Mouse (Mus musculus): ENCODE results near the gene Znrf2. TPM values are rescaled to one million over a fixed set of nuclear protein-coding genes. Genes with fewer than 3 reads are reported as not detected.
"Not testable (repeated sequence)": the region's sequence is repeated elsewhere in the genome, so short reads cannot be mapped to it uniquely, and the experiment has no call there.

Znrf2 gene
- polyA plus RNA-seq, 1 experiment from 2014 or later: 2.4 TPM

DNA sequence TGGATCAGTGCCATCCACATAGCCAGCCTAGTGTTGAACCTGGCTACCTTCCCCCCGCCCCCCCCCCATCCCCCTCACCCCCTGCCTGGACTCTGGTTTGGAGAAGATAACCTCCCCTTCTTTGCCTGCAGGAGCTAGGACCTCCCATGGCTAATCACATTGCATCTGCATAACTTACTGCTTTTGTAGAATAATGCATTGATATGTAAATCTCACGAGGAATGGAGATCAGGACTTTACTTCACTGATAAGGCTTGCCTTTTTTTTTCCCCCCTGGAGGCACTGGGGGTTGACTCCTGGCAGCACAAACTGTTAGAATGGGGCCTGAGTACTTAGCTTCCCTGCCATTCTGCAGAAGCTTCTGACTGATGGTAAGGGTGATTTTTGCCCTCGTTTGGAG lies 36.0 kb downstream of the Znrf2 start:
- WGBS: 14% methylated on average over 3 of the region's 3 CpGs
- Histone ChIP-seq H3K9me3 (no peaks in the 10 kb centered on the region), H3K4me1 (peaks cover 62% of the 10 kb centered on the region), H3K27me3 (replicated peaks) (no peaks in the 10 kb centered on the region), H3K27ac (replicated peaks) (no peak overlapping the region), H3K9ac (no peak overlapping the region), H3K36me3 (no peaks in the 10 kb centered on the region), H3K4me3 (no peak overlapping the region), H3K4me2 (no peak overlapping the region)
- ATAC-seq (ENCODE audit: extremely low read depth, insufficient number of reproducible peaks, low FRiP score, low TSS enrichment): no peak

DNA sequence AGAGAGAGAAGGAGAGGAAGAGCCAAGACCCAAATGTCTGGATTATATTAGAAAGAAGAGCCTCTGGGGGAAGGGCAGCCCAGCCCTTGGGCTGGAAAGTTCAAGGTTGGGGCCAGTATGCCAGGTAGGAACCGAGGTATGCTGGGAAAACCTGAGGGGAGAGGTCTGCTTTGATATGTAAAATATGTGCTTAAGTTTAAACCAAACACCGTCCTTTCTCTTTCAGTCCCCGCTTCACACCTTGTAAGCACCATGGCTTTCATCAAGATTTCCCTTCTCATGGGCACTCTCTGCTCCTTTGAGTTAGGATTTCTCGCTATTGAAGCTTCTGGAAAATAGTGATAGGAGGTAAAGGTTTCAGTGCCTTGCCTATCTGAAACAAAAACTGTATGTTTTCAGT lies 38.1 kb downstream of the Znrf2 start:
- no peaks in the 10 kb centered on the region for H3K36me3 ChIP-seq
- H3K27me3 ChIP-seq (replicated peaks): no peaks in the 10 kb centered on the region
- H3K9me3 ChIP-seq: no peaks in the 10 kb centered on the region
- no peak overlapping the region for H3K4me3 ChIP-seq
- H3K4me1 ChIP-seq: peaks cover 53% of the 10 kb centered on the region
- no peak overlapping the region for H3K4me2 ChIP-seq
- no peak overlapping the region for H3K9ac ChIP-seq
- no peak for ATAC-seq (ENCODE audit: extremely low read depth, insufficient number of reproducible peaks, low FRiP score, low TSS enrichment)
- 50% methylated on average over 4 of the region's 4 CpGs for WGBS
- H3K27ac ChIP-seq (replicated peaks): no peak overlapping the region

DNA sequence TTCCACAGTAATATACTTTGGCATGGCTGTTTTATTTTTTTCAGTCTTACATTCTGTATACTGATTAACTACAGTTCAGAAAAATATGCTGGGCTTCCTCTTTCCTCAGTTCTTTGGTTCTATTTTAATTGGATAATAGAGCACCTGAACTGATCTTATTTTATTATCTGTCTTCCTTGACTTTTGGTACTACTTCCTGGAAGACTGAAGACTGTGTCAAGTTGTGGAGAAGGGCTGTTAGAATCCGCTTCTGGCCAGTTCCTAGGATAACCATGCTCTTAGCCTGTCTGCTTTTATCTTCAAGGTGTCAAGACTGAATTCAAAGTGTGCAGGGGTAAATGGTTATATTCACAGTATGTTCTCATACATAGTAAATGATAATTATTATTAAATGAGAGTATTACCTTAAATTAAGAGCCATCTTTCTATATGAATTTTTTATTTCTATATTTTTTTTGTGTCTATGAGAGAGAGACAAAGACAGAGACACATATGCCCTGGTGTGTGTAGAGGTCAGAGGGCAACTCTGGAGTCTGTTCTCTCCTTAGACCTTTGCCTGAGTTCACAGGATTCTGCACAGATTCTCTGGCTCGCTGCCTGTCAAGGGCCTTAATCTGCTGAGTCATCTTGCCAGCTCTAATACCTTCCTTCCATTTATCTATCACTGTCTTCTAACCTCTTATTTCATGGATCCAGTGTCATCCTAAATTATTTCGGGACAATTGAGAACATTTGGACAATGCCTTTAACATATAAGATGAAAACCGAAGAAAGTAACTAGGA lies 39.3 kb downstream of the Znrf2 start:
- ATAC-seq (ENCODE audit: extremely low read depth, insufficient number of reproducible peaks, low FRiP score, low TSS enrichment): no peak
- WGBS: 69% methylated on average over 4 of the region's 4 CpGs

DNA sequence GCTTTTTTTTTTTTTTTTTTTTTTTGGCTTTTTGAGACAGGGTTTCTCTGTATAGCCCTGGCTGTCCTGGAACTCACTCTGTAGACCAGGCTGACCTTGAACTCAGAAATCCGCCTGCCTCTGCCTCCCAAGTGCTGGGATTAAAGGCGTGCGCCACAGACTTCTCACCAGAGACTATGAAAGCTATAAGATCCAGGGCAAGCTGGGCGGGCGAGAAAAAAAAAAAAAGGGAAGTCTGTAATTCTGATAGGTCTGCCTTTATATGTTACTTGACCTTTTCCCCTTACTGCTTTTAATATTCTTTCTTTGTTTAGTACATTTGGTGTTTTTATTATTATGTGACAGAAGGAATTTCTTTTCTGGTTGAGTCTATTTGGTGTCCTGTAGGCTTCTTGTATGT lies 42.4 kb downstream of the Znrf2 start:
- not testable (repeated sequence) for H3K9ac ChIP-seq; H3K36me3 ChIP-seq; H3K4me2 ChIP-seq; H3K9me3 ChIP-seq; H3K27ac ChIP-seq (replicated peaks); H3K4me3 ChIP-seq; ATAC-seq (ENCODE audit: extremely low read depth, insufficient number of reproducible peaks, low FRiP score, low TSS enrichment); H3K27me3 ChIP-seq (replicated peaks)
- 90% methylated on average over 5 of the region's 5 CpGs for WGBS
- peaks cover 15% of the 10 kb centered on the region for H3K4me1 ChIP-seq

More for the DNA sequence above, 39.3 kb downstream of the Znrf2 start:
- H3K4me3 ChIP-seq: no peak overlapping the region
- H3K9me3 ChIP-seq: no peaks in the 10 kb centered on the region
- no peak overlapping the region for H3K27ac ChIP-seq (replicated peaks)
- peaks cover 42% of the 10 kb centered on the region for H3K4me1 ChIP-seq
- H3K4me2 ChIP-seq: no peak overlapping the region
- H3K9ac ChIP-seq: no peak overlapping the region
- H3K36me3 ChIP-seq: no peaks in the 10 kb centered on the region
- no peaks in the 10 kb centered on the region for H3K27me3 ChIP-seq (replicated peaks)

DNA sequence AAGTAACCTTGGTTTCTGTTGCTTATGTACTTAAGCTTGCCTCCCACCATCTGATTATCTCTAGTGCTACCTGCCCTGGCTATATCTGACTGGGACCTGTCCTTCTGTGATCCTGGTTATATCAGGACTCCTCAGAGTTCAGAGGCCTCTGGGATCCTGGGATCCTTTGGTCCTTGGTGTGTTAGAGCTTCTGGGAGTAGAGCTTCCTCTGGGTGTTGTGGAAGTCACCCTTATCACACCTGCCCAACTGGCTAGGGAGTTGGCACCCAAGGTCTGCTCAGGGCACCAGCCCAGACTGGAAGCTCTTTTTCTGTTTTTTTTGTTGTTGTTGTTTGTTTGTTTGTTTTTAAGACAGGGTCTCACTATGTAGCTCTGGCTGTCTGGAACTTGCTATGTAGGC lies 43.5 kb downstream of the Znrf2 start:
- peaks cover 8% of the 10 kb centered on the region for H3K36me3 ChIP-seq
- H3K4me3 ChIP-seq: no peak overlapping the region
- H3K9ac ChIP-seq: no peak overlapping the region
- H3K27ac ChIP-seq (replicated peaks): no peak overlapping the region
- ATAC-seq (ENCODE audit: extremely low read depth, insufficient number of reproducible peaks, low FRiP score, low TSS enrichment): no peak
- peaks cover 9% of the 10 kb centered on the region for H3K4me1 ChIP-seq
- no peak overlapping the region for H3K4me2 ChIP-seq
- H3K9me3 ChIP-seq: no peaks in the 10 kb centered on the region
- no peaks in the 10 kb centered on the region for H3K27me3 ChIP-seq (replicated peaks)

DNA sequence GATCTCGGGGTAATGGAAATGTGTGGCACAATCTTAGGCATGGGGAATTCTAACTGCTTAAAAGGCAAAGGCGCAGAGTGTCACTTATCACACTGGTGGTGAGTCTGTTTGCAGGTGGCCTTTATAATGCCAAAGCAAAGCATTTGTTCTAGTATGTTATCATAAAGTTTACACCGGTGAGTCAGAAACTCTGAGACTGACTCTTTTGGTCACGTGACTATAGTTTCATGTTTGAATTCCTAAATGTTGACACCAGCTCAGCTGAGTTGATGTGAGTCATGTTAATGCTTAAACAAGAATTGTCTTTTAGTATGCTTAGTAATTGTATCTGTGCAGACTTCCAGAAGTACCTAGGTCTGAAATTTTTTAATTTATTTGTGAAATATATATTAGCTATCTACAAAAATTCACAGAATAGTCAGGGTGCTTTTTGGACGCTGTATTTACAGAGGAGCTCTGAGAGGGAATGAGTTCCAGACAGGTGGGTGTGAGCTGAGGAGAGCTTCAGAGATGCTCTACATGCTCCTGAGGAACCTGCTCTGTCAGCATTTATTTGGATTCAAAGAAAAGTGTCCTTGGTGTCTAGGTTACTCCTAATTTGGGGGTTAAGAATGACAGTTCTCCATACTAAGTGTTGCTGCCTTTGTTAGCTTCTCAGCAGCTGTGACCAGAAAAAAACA lies 50.2 kb downstream of the Znrf2 start:
- Histone ChIP-seq H3K9ac (no peak overlapping the region), H3K4me3 (no peak overlapping the region), H3K4me1 (peaks cover 19% of the 10 kb centered on the region), H3K9me3 (no peaks in the 10 kb centered on the region), H3K27me3 (replicated peaks) (no peaks in the 10 kb centered on the region), H3K27ac (replicated peaks) (peak overlapping the region; percentile 75), H3K36me3 (peaks cover 8% of the 10 kb centered on the region), H3K4me2 (no peak overlapping the region)
- ATAC-seq (ENCODE audit: extremely low read depth, insufficient number of reproducible peaks, low FRiP score, low TSS enrichment): no peak
- 56% methylated on average over 5 of the region's 5 CpGs for WGBS

DNA sequence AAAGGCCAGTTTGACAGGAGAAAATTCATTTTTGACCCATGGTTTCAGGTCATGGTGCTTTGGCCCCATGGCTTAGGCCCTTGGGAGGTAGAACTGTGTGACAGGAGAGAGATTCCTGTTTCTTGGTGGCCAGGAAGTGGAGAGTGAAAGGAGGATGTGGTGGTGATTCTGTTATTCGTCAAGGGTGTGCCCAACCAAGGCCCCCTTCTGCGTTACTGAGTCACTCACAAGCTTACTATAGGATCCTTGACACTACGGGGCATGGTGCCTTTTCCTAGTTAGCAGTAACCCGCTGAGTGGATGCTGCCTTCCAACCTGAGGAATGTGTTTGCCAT lies 50.7 kb downstream of the Znrf2 start:
- peaks cover 19% of the 10 kb centered on the region for H3K4me1 ChIP-seq
- no peak overlapping the region for H3K4me3 ChIP-seq
- no peak for ATAC-seq (ENCODE audit: extremely low read depth, insufficient number of reproducible peaks, low FRiP score, low TSS enrichment)
- 50% methylated on average over 4 of the region's 4 CpGs for WGBS
- no peaks in the 10 kb centered on the region for H3K9me3 ChIP-seq
- H3K27me3 ChIP-seq (replicated peaks): no peaks in the 10 kb centered on the region
- H3K4me2 ChIP-seq: no peak overlapping the region
- H3K9ac ChIP-seq: no peak overlapping the region
- peaks cover 8% of the 10 kb centered on the region for H3K36me3 ChIP-seq
- peak overlapping the region; percentile 56 for H3K27ac ChIP-seq (replicated peaks)

DNA sequence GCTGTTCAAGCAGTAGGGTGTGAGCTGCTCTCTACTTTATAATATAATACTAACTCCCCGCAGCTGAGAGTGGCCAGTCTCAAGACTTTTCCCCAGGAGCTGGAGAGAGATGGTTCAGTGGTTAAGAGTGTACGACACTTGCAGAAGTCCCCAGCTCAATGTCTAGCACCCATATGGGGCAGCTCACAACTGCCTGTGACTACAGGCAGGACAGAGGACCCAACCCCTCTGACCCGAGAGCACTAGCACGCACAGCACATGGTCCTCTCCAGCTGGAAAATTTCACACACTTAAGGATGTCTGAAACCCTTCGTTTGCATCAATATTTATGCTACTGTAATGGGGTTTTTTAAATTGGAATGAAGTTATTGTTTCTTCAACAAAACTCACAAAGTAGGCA lies 56.3 kb downstream of the Znrf2 start:
- Histone ChIP-seq H3K27me3 (replicated peaks) (no peaks in the 10 kb centered on the region), H3K4me1 (peaks cover 15% of the 10 kb centered on the region), H3K4me3 (no peak overlapping the region), H3K4me2 (no peak overlapping the region), H3K9ac (no peak overlapping the region), H3K27ac (replicated peaks) (no peak overlapping the region), H3K9me3 (no peaks in the 10 kb centered on the region), H3K36me3 (no peaks in the 10 kb centered on the region)
- 81% methylated on average over 5 of the region's 5 CpGs for WGBS
- no peak for ATAC-seq (ENCODE audit: extremely low read depth, insufficient number of reproducible peaks, low FRiP score, low TSS enrichment)

DNA sequence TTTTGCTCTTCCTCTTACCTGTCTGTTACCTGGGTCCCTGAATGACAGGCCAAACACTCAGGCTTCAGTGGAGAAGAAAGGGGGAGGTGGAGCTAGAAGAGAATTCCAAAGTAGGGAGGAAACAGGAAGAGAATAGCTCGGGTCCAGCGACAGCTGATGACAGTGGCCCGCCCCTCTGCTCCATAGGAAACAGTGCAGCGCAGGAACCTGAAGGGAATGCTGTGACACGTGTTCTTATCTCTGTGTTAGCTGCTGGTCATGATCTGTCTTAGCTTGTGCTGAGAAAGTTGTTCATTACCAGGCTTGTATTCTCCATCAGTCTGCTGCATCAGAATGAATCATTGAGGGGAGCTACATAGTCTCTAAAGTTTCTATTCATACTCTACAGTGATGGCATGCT lies 60.1 kb downstream of the Znrf2 start:
- Histone ChIP-seq H3K27ac (replicated peaks) (no peak overlapping the region), H3K27me3 (replicated peaks) (no peaks in the 10 kb centered on the region), H3K4me2 (peak overlapping the region; percentile 3), H3K4me1 (peaks cover 33% of the 10 kb centered on the region), H3K9ac (no peak overlapping the region), H3K4me3 (no peak overlapping the region), H3K36me3 (peaks cover 6% of the 10 kb centered on the region; the same call in 1 of the 2 replicates), H3K9me3 (no peaks in the 10 kb centered on the region)
- no peak for ATAC-seq (ENCODE audit: extremely low read depth, insufficient number of reproducible peaks, low FRiP score, low TSS enrichment)
- 8% methylated on average over 5 of the region's 5 CpGs for WGBS

DNA sequence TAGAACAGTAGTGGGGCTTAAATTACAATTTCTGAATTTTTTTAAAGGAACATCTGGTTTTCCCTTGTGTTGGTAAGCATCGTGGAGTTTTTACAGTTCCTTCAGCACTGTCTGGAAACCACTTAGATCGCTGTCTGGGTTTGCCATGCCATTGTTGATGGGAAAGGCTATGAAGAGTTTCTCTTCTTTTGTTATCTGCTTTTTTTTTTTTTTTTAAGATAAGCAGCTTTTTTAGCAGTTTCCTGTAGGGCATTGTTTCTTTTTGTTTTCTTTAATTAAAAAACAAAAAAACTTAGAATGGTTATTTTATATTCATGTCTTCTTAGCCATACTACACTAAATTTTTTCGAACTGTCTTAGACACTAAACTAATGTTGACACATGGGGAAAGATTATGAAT lies 60.9 kb downstream of the Znrf2 start:
- no peak overlapping the region for H3K27ac ChIP-seq (replicated peaks)
- no peaks in the 10 kb centered on the region for H3K9me3 ChIP-seq
- peaks cover 33% of the 10 kb centered on the region for H3K4me1 ChIP-seq
- H3K4me3 ChIP-seq: no peak overlapping the region
- no peak overlapping the region for H3K9ac ChIP-seq
- no peak for ATAC-seq (ENCODE audit: extremely low read depth, insufficient number of reproducible peaks, low FRiP score, low TSS enrichment)
- 72% methylated on average over 3 of the region's 3 CpGs for whole genome bisulfite sequencing
- peaks cover 6% of the 10 kb centered on the region; the same call in 1 of the 2 replicates for H3K36me3 ChIP-seq
- H3K27me3 ChIP-seq (replicated peaks): no peaks in the 10 kb centered on the region
- no peak overlapping the region for H3K4me2 ChIP-seq

DNA sequence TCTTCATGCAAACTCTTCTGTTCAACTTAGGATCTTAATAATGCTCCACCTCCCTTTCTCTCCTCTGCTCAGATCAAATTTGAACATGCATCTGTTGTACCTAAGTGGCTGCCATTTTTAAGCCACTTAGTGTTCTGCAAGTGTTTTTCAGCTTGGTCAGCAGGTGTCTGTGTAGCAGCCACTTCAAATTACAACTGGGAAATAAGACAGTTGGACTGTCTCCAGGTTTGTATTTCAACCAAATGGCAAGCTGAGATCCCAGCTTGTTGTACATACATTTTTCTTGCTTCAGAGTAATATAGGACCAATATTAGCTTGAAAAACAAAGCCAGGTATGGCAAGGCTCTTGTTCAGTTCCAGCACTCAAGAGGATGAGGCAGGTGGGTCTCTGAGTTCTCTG lies 61.8 kb downstream of the Znrf2 start:
- Histone ChIP-seq H3K4me2 (no peak overlapping the region), H3K4me1 (peaks cover 33% of the 10 kb centered on the region), H3K9me3 (no peaks in the 10 kb centered on the region), H3K27ac (replicated peaks) (0 out of 2 replicates have a peak overlapping the region, but pooled peaks have one; percentile 5), H3K4me3 (no peak overlapping the region), H3K27me3 (replicated peaks) (no peaks in the 10 kb centered on the region), H3K36me3 (peaks cover 6% of the 10 kb centered on the region; the same call in 1 of the 2 replicates), H3K9ac (no peak overlapping the region)
- no peak for ATAC-seq (ENCODE audit: extremely low read depth, insufficient number of reproducible peaks, low FRiP score, low TSS enrichment)

DNA sequence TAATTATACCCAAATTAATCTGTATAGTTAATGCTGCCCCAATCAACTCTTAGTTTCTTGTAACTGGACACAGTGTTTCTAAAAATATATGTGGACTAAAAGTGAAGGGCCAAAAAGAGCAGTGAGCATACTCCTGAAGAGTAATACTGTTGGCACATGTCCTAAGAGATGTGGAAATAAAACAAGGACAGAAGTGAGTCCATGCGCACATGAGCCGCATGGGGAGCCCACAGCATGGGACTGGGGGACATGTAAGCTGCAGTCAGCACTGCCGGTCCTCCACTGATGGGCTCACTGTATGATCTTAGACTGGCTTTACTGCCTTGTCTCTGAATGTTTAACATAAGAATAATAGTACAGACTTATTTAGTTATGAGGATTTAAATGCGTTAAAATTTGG lies 63.4 kb downstream of the Znrf2 start:
- ATAC-seq (ENCODE audit: extremely low read depth, insufficient number of reproducible peaks, low FRiP score, low TSS enrichment): no peak
- Histone ChIP-seq H3K4me2 (no peak overlapping the region), H3K27me3 (replicated peaks) (no peaks in the 10 kb centered on the region), H3K9ac (no peak overlapping the region), H3K27ac (replicated peaks) (no peak overlapping the region), H3K9me3 (no peaks in the 10 kb centered on the region), H3K4me3 (no peak overlapping the region), H3K4me1 (peaks cover 33% of the 10 kb centered on the region), H3K36me3 (peaks cover 6% of the 10 kb centered on the region; the same call in 1 of the 2 replicates)
- 71% methylated on average over 4 of the region's 4 CpGs for WGBS
